Mouse (Mus musculus) adipocyte (in vitro differentiated cells): ENCODE measurements around the gene Katnb1.

Experiments used
- DNase-seq: peaks from one replicate; pipeline ENCODE4 v3.0.0-alpha.2; 2016; ENCODE audit warnings: low spot score

Gene Katnb1

GRCm38 (mm10) chr8:95084744-95085431, 3.9 kb downstream of the Katnb1 start:
- no peak for DNase-seq

- no peak for DNase-seq
Observed at GRCm38 (mm10) chr8:95085432-95086141, 4.6 kb downstream of the Katnb1 start.

- peak; percentile 52 for DNase-seq
Observed at GRCm38 (mm10) chr8:95093574-95093973, 12.6 kb downstream of the Katnb1 start.

- DNase-seq: peak; percentile 58
Observed at GRCm38 (mm10) chr8:95099009-95099408, 18.0 kb downstream of the Katnb1 start.

- no peak for DNase-seq
Observed at GRCm38 (mm10) chr8:95101972-95102371, 21.0 kb downstream of the Katnb1 start.

- no peak for DNase-seq
Observed at GRCm38 (mm10) chr8:95107306-95107705, 26.3 kb downstream of the Katnb1 start.

GRCm38 (mm10) chr8:95112594-95112993, 31.6 kb downstream of the Katnb1 start:
- no peak for DNase-seq

GRCm38 (mm10) chr8:95113108-95113507, 32.1 kb downstream of the Katnb1 start:
- no peak for DNase-seq

- DNase-seq: peak; percentile 62
Observed at GRCm38 (mm10) chr8:95113750-95114149, 32.8 kb downstream of the Katnb1 start.

GRCm38 (mm10) chr8:95123455-95123854, 42.5 kb downstream of the Katnb1 start:
- DNase-seq: no peak

GRCm38 (mm10) chr8:95126497-95126896, 45.5 kb downstream of the Katnb1 start:
- no peak for DNase-seq

- DNase-seq: no peak
Observed at GRCm38 (mm10) chr8:95127658-95128057, 46.7 kb downstream of the Katnb1 start.

- DNase-seq: peak; percentile 26
Observed at GRCm38 (mm10) chr8:95128750-95129260, 47.8 kb downstream of the Katnb1 start.

- peak; percentile 42 for DNase-seq
Observed at GRCm38 (mm10) chr8:95130966-95131537, 50.1 kb downstream of the Katnb1 start.

- no peak for DNase-seq
Observed at GRCm38 (mm10) chr8:95131983-95132382, 51.0 kb downstream of the Katnb1 start.

GRCm38 (mm10) chr8:95134186-95134585, 53.2 kb downstream of the Katnb1 start:
- no peak for DNase-seq

- peak; percentile 41 for DNase-seq
Observed at GRCm38 (mm10) chr8:95135242-95135641, 54.3 kb downstream of the Katnb1 start.

GRCm38 (mm10) chr8:95136218-95136617, 55.2 kb downstream of the Katnb1 start:
- DNase-seq: no peak

- DNase-seq: no peak
Observed at GRCm38 (mm10) chr8:95137201-95137600, 56.2 kb downstream of the Katnb1 start.

GRCm38 (mm10) chr8:95137641-95138098, 56.7 kb downstream of the Katnb1 start:
- DNase-seq: no peak

GRCm38 (mm10) chr8:95138341-95139050, 57.5 kb downstream of the Katnb1 start:
- no peak for DNase-seq

- DNase-seq: no peak
Observed at GRCm38 (mm10) chr8:95139051-95139365, 58.0 kb downstream of the Katnb1 start.
